Mouse (Mus musculus) MEL (cell line): Measurements from ENCODE around the gene Dera.
A peak's percentile ranks its signal among the peaks of the same experiment; 100 is the strongest.

Experiments used
- CTCF ChIP-seq, 3 experiments: IDR thresholded peaks in 2 of 3; conservative IDR thresholded peaks in 1 of 3; 2 replicates each; pipeline ENCODE4 v1.5.1; 2011 to 2012; ENCODE audit warnings: low read length in 3 of 3, low read depth in 2 of 3, mild to moderate bottlenecking in 2 of 3, improper control_type of control experiment in 1 of 3, inconsistent platforms in 1 of 3, mixed read lengths in 1 of 3, moderate library complexity in 1 of 3; ENCODE audit not compliant: control insufficient read depth in 1 of 3, insufficient read depth in 1 of 3, poor library complexity in 1 of 3, severe bottlenecking in 1 of 3
- EP300 ChIP-seq, 2 experiments: IDR thresholded peaks; 2 replicates each; pipeline ENCODE4 v1.6.1; 2011; ENCODE audit warnings: improper control_type of control experiment in 2 of 2, low read length in 2 of 2, low read depth in 1 of 2, mild to moderate bottlenecking in 1 of 2
- NRF1 ChIP-seq: IDR thresholded peaks from 2 replicates; pipeline ENCODE4 v1.6.1; 2014; ENCODE audit warnings: low read depth, mild to moderate bottlenecking, inconsistent platforms, low read length, improper control_type of control experiment, moderate library complexity; ENCODE audit not compliant: poor library complexity, insufficient read depth, severe bottlenecking
- USF1 ChIP-seq: IDR thresholded peaks from 2 replicates; pipeline ENCODE4 v1.6.1; 2014; ENCODE audit warnings: low read depth, mild to moderate bottlenecking, inconsistent platforms, low read length, improper control_type of control experiment, moderate library complexity

GRCm38 (mm10) chr6:137723898-137724297 lies 30.4 kb upstream of the Dera start:
- TF ChIP-seq NRF1: no peak
- no peak for TF ChIP-seq EP300 (IDR thresholded peaks at IDR 0.05; ENCODE audit: low read depth in 1 of 2, low read length in 2 of 2)
- TF ChIP-seq CTCF (IDR thresholded peaks at IDR 0.05 in 2 of 3, conservative IDR thresholded peaks at IDR 0.05 in 1 of 3; ENCODE audit: control insufficient read depth in 1 of 3, insufficient read depth in 1 of 3, low read depth in 2 of 3, low read length in 3 of 3, poor library complexity in 1 of 3, severe bottlenecking in 1 of 3): peak; percentile 27 to 81 (median 56); a peak in 5 of 6 replicates
- TF ChIP-seq USF1: no peak
